Mouse (Mus musculus) hindbrain, embryonic 14.5 days (tissue): Measurements from ENCODE around the gene Amfr. TPM values are rescaled to one million over a fixed set of nuclear protein-coding genes. Genes with fewer than 3 reads are reported as not detected.

ENCODE experiments used
- ATAC-seq: fragments of 200-750 bp; cut with Nextera tagmentation; 2 replicates; pipeline ENCODE4 v1.8.0; 2017; ENCODE audit warnings: moderate number of reproducible peaks, mild to moderate bottlenecking, moderate TSS enrichment, moderate library complexity; ENCODE audit not compliant: low FRiP score
- DNase-seq: peaks from one replicate; pipeline ENCODE4 v3.0.0-alpha.2; 2015; ENCODE audit warnings: low spot score
- H3K27ac ChIP-seq: fragments of 300-500 bp; sonication (generic); 2 replicates; pipeline ENCODE4 v1.5.1; 2014; ENCODE audit warnings: mild to moderate bottlenecking, moderate library complexity
- H3K27me3 ChIP-seq: fragments of 300-500 bp; sonication (generic); 2 replicates; pipeline ENCODE4 v1.6.1; 2014; ENCODE audit warnings: mild to moderate bottlenecking, low read length, mixed read lengths; ENCODE audit not compliant: control insufficient read depth, insufficient read depth
- H3K36me3 ChIP-seq: fragments of 300-500 bp; sonication (generic); replicated peaks from 2 replicates; pipeline ENCODE4 v1.6.1; 2014; ENCODE audit not compliant: control insufficient read depth, insufficient read depth
- H3K4me1 ChIP-seq: fragments of 300-500 bp; sonication (generic); replicated peaks from 2 replicates; pipeline ENCODE4 v1.6.1; 2014; ENCODE audit warnings: antibody characterized with exemption, low read length, mixed read lengths; ENCODE audit not compliant: control insufficient read depth, insufficient read depth
- H3K4me2 ChIP-seq: fragments of 300-500 bp; sonication (generic); replicated peaks from 2 replicates; pipeline ENCODE4 v1.6.1; 2014; ENCODE audit warnings: mild to moderate bottlenecking, moderate library complexity
- H3K4me3 ChIP-seq: fragments of 300-500 bp; sonication (generic); replicated peaks from 2 replicates; pipeline ENCODE4 v1.5.1; 2014; ENCODE audit warnings: mild to moderate bottlenecking, low read length
- H3K9ac ChIP-seq: fragments of 300-500 bp; sonication (generic); 2 replicates; pipeline ENCODE4 v1.6.1; 2014
- H3K9me3 ChIP-seq: fragments of 300-500 bp; sonication (generic); 2 replicates; pipeline ENCODE4 v1.6.1; 2016; ENCODE audit warnings: low read length; ENCODE audit not compliant: control insufficient read depth
- WGBS: fragments of 180-500 bp; shearing (Covaris S2); extraction: QIAGEN DNeasy Blood & Tissue Kit; methylation state at CpG from one replicate; pipeline ENCODE4 v1.1.7; 2014; 5-methylcytosine and 5-hydroxymethylcytosine counted together
- polyA plus RNA-seq: library from polyadenylated mRNA; unstranded; fragments of >200 nt; fragmentation: Nextera tagmentation; extraction: Ambion mirVana; gene quantifications from 2 replicates; pipeline ENCODE4 v1.2.1, GENCODE M21; 2014

The Amfr gene
- polyA plus RNA-seq, 1 experiment from 2014 or later: 83.1 TPM

DNA sequence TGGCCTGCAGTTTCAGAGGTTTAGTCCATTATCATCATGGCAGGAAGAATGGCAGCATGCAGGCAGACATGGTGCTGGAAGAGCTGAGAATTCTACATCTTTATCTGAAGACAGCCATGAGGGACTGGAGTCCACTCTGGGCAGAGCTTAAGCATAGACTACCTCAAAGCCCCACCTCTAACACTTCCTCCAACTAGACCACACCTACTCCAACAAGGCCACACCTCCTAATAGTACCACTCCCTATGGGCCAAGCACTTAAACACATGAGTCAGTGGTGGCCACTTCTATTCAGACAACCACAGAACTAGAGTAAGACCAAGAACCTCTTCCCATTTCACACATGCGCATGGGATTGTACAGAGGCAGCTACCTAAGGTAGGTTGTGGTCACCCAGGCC, 66.2 kb downstream of the Amfr start:
- H3K4me3 ChIP-seq: no peak overlapping the region
- no peaks in the 10 kb centered on the region for H3K27me3 ChIP-seq
- no peaks in the 10 kb centered on the region for H3K9me3 ChIP-seq
- ATAC-seq: no peak
- no peak for DNase-seq
- no peaks in the 10 kb centered on the region for H3K4me1 ChIP-seq
- no peak overlapping the region for H3K4me2 ChIP-seq
- H3K36me3 ChIP-seq: peaks cover 71% of the 10 kb centered on the region
- H3K27ac ChIP-seq: no peak overlapping the region
- H3K9ac ChIP-seq: no peak overlapping the region
- WGBS: 100% methylated on average over 1 of the region's 1 CpGs

DNA sequence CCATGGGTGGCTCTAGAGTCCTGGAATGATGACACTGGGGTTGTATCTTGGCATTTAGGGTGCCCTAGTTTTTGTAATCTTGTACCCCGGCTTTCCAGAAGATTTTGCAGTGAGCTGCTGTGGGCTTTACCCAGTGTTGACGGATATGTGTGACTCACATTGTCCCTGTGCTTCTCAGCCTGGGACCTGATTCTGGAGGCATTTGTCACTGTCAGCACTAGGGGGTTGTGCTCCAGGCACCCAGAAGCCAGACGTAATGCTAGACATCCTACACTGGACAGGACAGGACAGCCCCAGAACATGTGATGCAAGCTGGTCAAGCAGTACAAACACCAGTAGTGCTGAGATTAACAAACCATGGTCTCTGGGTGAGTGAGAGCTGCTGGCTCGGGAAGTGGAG, 66.9 kb downstream of the Amfr start:
- 71% methylated on average over 4 of the region's 4 CpGs for WGBS
- H3K27ac ChIP-seq: no peak overlapping the region
- ATAC-seq (no peak), DNase-seq (no peak)
- H3K9me3 ChIP-seq: no peaks in the 10 kb centered on the region
- H3K27me3 ChIP-seq: no peaks in the 10 kb centered on the region
- no peak overlapping the region for H3K9ac ChIP-seq
- H3K4me1 ChIP-seq: no peaks in the 10 kb centered on the region
- H3K4me3 ChIP-seq: no peak overlapping the region
- no peak overlapping the region for H3K4me2 ChIP-seq
- H3K36me3 ChIP-seq: peaks cover 65% of the 10 kb centered on the region

DNA sequence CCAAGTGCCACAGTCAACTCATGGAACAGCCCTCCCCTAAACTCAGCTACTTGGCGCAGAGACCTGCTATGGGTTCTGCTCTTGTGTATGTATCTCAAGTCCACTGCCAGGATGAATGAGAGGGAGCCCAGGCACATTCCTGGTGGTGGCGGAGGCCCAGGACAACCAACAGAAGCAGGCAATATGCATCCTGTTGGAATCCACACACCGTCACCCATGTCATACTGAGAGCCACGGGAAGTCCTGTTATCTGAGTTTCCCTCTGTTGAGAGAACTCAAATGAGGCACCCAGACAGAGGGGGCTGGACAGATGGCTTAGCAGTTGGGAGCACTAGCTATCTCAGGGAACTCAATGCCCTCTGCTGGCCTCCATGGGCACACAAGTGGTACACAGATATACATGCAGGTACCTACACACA, 71.0 kb downstream of the Amfr start:
- no peaks in the 10 kb centered on the region for H3K27me3 ChIP-seq
- 78% methylated on average over 4 of the region's 4 CpGs for WGBS
- no peak overlapping the region for H3K4me3 ChIP-seq
- H3K27ac ChIP-seq: no peak overlapping the region
- 0 out of 2 replicates have a peak, but pooled peaks have one; percentile 37 for ATAC-seq
- no peak for DNase-seq
- H3K4me2 ChIP-seq: no peak overlapping the region
- H3K36me3 ChIP-seq: peaks cover 26% of the 10 kb centered on the region
- H3K9ac ChIP-seq: no peak overlapping the region
- H3K4me1 ChIP-seq: no peaks in the 10 kb centered on the region
- H3K9me3 ChIP-seq: no peaks in the 10 kb centered on the region

DNA sequence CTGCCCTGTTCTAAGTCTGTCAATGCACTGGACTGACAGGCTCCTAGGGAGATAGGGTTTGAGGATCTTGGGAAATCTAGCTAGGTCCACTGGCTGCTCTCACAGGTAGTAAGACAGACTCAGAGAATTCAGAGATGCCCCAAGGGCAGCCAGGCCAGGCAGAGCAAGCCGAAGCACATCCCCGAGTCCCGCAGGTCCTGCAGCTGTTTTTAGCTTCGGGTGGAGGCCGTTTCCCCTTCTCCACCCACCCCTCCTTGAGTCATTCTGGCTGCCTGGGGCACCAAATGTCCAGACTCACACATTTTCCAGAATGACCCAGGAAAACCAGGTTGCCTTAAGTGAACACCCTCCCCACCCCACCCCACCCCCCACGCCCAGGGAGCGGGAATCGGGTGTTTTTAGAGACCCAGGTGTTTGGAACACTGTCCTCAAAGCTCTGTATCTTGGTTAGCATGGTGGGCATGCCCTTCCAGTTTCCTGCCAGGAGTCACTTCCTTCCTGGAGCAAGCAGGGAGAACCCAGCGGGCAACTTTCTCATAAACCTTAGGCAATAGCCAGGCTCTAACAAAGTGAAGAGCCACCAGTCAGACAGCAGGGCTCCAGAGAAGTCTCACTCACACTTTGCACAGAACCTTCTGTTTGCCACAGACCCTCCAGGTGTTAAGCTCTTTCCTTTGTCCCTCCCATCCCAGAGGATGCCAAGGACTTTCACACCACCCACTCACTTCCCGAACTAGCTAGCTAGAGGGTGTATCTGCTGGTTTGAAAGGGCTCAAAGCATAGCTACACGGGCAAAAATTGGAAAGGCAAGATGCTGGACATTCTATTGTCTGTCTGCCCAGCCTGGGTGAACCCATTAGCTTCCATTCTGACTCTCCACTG, 71.9 kb downstream of the Amfr start:
- Histone ChIP-seq H3K27ac (no peak overlapping the region), H3K36me3 (peaks cover 17% of the 10 kb centered on the region)

DNA sequence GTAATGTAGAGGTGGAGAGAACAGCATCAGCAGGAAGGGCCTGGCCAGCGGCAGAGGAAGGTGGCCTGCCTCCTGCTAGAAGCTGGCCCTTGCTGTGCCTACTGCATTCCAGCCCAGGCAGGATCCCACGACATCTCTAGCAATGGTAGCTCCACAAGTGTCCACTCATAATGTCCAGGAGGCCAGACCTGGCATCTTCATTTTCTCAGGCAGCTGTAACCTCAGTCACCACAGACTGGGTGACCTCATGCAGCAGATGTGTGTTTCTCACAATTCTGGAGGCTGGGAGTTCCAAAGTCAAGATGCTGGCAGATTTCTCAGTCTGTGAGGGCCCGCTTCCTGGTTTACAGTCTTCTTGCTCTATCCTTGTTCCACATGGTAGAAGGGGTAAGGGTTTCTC, 74.4 kb downstream of the Amfr start:
- no peak for ATAC-seq
- no peaks in the 10 kb centered on the region for H3K4me1 ChIP-seq

More for the DNA sequence above, 71.9 kb downstream of the Amfr start:
- H3K4me3 ChIP-seq: no peak overlapping the region
- H3K27me3 ChIP-seq: no peaks in the 10 kb centered on the region
- WGBS: 86% methylated on average over 11 of the region's 11 CpGs
- H3K4me2 ChIP-seq: no peak overlapping the region
- no peaks in the 10 kb centered on the region for H3K4me1 ChIP-seq
- H3K9ac ChIP-seq: no peak overlapping the region
- H3K9me3 ChIP-seq: no peaks in the 10 kb centered on the region
- DNase-seq (no peak), ATAC-seq (no peak)

DNA sequence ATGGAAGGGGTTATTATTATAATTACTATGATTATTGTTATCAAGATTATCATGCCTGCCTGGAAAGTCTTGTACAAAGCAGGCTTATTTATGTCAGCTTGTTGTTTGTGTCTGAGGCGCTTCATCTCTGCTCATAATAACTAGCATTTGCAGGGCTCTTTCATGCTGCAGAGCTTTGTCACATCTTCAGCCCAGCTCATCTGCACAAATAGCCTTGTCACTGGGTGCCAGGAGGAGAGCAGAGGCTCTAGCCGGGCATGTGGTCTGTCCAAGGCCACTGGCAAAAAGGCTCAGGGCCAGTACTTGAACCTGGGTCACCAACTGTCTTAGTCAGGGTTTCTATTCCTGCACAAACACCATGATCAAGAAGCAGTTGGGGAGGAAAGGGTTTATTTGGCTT, 79.4 kb downstream of the Amfr start:
- WGBS: 91% methylated on average over 2 of the region's 2 CpGs
- H3K27me3 ChIP-seq: no peaks in the 10 kb centered on the region

More for the DNA sequence above, 74.4 kb downstream of the Amfr start:
- H3K4me3 ChIP-seq: no peak overlapping the region
- DNase-seq: no peak
- no peak overlapping the region for H3K4me2 ChIP-seq
- no peak overlapping the region for H3K9ac ChIP-seq
- 85% methylated on average over 3 of the region's 3 CpGs for WGBS
- H3K27ac ChIP-seq: no peak overlapping the region
- no peaks in the 10 kb centered on the region for H3K9me3 ChIP-seq
- H3K36me3 ChIP-seq: peaks cover 5% of the 10 kb centered on the region
- no peaks in the 10 kb centered on the region for H3K27me3 ChIP-seq

DNA sequence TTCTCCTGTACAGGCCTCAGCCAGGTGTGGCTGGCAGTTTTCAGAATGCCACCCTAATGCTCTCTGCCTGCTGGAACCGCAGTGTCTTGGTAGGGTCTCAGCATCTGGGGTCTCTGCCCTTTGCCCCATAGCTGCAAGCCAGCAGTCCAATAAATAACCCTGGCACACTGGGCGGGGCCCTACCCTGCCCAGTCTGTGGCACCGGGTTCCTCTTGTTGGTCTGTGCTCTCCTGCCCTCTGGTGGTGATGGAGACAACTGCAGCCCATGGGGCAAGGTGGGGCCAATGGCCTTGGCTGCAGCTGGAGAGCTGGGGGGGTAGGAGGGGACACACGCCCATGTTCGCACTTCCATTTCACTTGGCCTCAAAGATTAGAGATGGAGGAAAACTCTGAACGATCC, 79.8 kb downstream of the Amfr start:
- Histone ChIP-seq H3K9ac (no peak overlapping the region), H3K4me2 (no peak overlapping the region), H3K36me3 (peaks cover 5% of the 10 kb centered on the region), H3K4me3 (no peak overlapping the region), H3K4me1 (no peaks in the 10 kb centered on the region), H3K27me3 (no peaks in the 10 kb centered on the region), H3K9me3 (no peaks in the 10 kb centered on the region), H3K27ac (no peak overlapping the region)
- 27% methylated on average over 6 of the region's 6 CpGs for WGBS
- ATAC-seq: peak; percentile 70
- peak; percentile 79 for DNase-seq

More for the DNA sequence above, 79.4 kb downstream of the Amfr start:
- Histone ChIP-seq H3K36me3 (peaks cover 5% of the 10 kb centered on the region), H3K9ac (no peak overlapping the region), H3K9me3 (no peaks in the 10 kb centered on the region), H3K4me2 (no peak overlapping the region), H3K27ac (no peak overlapping the region), H3K4me1 (no peaks in the 10 kb centered on the region), H3K4me3 (no peak overlapping the region)
- ATAC-seq: no peak
- DNase-seq: no peak

DNA sequence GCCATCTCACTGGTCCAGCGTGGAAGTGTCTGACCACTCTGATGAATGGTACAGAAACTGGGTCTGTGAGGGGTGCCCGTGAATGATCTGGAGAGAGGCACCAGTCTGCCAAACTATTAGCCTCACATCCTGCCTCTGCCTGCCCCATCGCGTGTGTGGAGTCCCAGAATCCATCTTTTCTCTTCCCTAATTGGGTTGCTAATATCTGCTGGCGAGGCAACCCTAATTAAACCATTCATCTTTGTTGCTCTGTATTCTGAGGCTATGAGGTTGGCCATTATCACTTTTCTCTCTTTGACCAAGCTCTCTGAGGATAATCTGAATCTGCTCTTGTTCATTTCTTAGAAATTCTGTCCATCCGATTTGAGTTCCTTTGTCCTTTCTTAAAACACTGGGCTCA, 81.3 kb downstream of the Amfr start:
- H3K4me2 ChIP-seq: no peak overlapping the region
- no peak overlapping the region for H3K4me3 ChIP-seq
- no peak for ATAC-seq
- peaks cover 5% of the 10 kb centered on the region for H3K36me3 ChIP-seq
- H3K27me3 ChIP-seq: no peaks in the 10 kb centered on the region
- no peaks in the 10 kb centered on the region for H3K9me3 ChIP-seq
- 57% methylated on average over 6 of the region's 6 CpGs for whole genome bisulfite sequencing
- H3K9ac ChIP-seq: no peak overlapping the region
- DNase-seq: no peak
- H3K27ac ChIP-seq: no peak overlapping the region
- H3K4me1 ChIP-seq: no peaks in the 10 kb centered on the region

DNA sequence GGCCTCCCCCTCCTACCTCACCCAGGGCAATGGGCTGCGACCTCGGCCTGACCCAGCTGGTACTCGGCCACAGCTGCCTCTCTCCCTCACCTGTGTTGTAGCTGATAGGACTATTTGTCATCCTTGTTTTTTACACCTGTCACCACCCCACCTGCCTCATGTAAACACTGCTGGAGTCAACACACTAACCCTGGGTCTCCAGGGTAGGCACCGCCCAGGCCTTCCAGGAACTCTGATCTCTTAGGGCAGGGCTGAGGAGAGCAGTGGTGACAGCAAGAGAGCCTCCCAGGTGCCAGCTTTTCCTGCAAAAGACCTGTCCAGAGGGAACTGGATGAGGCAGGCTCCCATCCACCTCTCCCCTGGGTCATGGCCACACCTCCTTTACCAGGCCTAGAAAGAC, 83.4 kb downstream of the Amfr start:
- 89% methylated on average over 4 of the region's 4 CpGs for WGBS

More for the DNA sequence above, 83.4 kb downstream of the Amfr start:
- DNase-seq: no peak
- Histone ChIP-seq H3K4me1 (peaks cover 12% of the 10 kb centered on the region; the same call in 1 of the 2 replicates), H3K27me3 (no peaks in the 10 kb centered on the region), H3K36me3 (peaks cover 3% of the 10 kb centered on the region), H3K27ac (no peak overlapping the region), H3K4me2 (no peak overlapping the region), H3K9me3 (no peaks in the 10 kb centered on the region), H3K9ac (no peak overlapping the region), H3K4me3 (no peak overlapping the region)
- no peak for ATAC-seq
